Mouse (Mus musculus): Measurements from ENCODE around the gene Dync2li1. TPM values are rescaled to one million over a fixed set of nuclear protein-coding genes. Genes with fewer than 3 reads are reported as not detected.

Gene Dync2li1
- total RNA-seq, 2 experiments from 2014 or later, result 2.5 to 3.6 TPM

- no peak for DNase-seq (ENCODE audit: low spot score)
These were observed 17.7 kb upstream of the Dync2li1 start for GRCm38 (mm10) chr17:84608606-84609005.

DNA sequence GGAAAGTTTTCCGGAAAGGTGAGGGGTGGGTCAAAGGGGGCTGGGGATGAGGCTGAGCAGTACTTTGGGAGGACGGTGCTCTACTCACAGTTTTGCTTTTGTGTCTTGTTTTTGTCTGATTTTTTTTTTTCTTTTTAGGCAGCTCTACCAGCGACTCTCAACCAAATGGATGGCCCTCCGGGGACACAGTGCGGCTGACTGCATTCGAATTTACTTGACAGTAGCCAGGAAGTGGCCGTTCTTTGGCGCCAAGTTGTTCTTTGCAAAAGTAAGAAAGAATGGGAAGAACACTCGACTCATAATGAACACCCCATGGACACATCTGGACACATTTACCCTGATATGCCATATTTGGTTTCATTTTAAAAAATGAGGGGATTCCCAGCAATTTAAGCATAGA lies 14.8 kb upstream of the Dync2li1 start:
- DNase-seq (ENCODE audit: low spot score), result peak; percentile 66

GRCm38 (mm10) chr17:84611971-84612370 lies 14.3 kb upstream of the Dync2li1 start:
- DNase-seq (ENCODE audit: low spot score), result peak; percentile 55

DNA sequence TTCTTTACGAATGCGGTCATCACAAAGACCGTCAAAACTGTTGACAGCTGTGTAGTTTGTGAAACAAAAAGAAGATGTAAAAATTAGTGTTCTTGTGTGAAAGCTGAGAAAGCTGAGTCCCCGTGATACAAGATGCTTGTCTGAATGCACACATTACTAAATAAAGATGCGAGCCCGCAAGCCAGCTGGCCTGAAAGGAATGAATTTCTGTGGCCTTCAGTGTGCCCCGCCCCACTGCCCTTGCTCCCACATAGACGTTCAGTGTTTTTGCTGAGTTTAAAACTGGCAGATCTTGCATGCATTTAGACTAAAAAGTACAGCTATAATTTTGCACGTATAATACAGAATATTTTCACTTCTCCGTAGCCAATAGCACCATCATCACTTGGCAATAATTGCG lies 10.5 kb upstream of the Dync2li1 start:
- DNase-seq (ENCODE audit: low spot score), result no peak

GRCm38 (mm10) chr17:84616526-84617074 lies 9.7 kb upstream of the Dync2li1 start:
- no peak for DNase-seq (ENCODE audit: low spot score)

- DNase-seq (ENCODE audit: low spot score), result no peak
These were observed 8.3 kb upstream of the Dync2li1 start for GRCm38 (mm10) chr17:84617953-84618352.

DNA sequence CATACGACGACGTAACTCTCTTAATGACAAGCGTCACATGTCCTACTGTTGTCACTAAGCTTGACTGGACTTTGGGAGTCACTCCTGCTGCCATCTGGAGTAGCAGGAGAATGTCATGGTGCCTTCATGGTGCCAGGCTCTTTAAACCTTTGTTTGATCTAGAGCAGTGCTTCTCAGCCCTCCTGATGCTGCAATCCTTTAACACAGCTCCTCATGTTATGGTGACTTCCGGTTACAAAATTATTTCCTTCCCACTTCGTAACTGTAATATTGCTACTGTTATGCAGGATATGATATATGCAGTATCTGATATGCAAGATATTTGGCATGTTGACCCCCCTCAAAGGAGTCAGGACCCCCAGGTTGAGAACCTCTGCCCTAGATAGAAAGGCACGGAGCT lies 7.2 kb upstream of the Dync2li1 start:
- DNase-seq (ENCODE audit: low spot score), result no peak

GRCm38 (mm10) chr17:84620076-84620475 lies 6.2 kb upstream of the Dync2li1 start:
- DNase-seq (ENCODE audit: low spot score), result no peak

DNA sequence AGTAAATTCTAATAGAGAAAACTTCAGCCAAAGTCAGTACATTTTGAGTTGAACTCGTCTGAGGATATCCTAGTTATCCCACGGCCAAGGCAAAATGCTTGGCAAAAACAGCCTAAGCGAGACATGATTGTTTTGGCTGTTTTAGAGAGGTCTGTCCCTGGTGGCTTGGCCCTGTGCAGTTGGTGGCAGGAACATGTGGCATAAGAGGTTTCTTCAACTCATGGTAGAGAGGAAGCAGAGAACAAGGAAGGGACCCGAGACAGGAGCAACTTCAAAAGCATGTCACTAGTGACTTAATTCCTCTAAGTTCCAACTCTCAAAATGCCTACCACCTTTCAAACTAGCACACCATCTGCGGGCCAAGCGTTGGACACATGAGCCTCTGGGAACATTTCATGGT lies 5.7 kb upstream of the Dync2li1 start:
- DNase-seq (ENCODE audit: low spot score), result no peak

DNA sequence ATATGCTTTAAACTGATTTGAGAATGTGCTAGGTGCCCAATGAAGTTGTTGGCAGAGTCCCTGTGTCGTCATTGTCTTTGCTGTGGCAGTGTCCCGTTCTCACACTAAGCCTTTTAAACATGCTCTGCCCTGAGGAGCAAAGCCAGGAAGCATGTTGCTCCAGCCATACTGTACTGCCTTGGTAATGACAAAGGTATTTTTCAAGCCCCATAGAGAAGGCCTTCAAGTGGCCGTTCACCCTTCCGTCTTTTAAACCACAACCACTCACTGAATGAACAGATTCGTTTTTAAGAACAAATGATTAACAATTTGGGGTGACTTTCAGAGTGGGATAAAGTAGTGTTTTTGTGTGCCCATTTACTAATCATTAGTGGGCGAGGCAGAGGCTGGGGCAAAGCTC lies 5.1 kb upstream of the Dync2li1 start:
- DNase-seq (ENCODE audit: low spot score), result no peak

GRCm38 (mm10) chr17:84622028-84622427 lies 4.3 kb upstream of the Dync2li1 start:
- DNase-seq (ENCODE audit: low spot score), result no peak

DNA sequence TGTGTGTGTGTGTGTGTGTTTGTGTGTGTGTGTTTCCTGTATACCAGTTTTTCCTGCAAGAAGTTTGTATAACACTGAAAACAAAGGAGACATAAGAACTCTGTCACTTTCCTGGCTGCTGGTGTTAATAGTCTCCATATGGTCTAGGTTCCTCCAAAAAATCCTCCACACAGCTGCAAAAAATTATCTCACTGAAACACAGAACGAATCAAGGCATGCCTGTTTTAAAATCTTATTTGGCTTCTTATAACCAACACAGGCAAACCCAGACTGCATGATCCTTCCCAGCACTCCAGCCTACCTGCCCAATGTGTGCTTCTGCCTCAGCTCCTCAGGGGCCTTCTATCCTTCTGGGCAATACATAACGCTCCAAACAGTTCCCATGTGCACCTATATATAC lies 3.4 kb upstream of the Dync2li1 start:
- DNase-seq (ENCODE audit: low spot score), result no peak

DNA sequence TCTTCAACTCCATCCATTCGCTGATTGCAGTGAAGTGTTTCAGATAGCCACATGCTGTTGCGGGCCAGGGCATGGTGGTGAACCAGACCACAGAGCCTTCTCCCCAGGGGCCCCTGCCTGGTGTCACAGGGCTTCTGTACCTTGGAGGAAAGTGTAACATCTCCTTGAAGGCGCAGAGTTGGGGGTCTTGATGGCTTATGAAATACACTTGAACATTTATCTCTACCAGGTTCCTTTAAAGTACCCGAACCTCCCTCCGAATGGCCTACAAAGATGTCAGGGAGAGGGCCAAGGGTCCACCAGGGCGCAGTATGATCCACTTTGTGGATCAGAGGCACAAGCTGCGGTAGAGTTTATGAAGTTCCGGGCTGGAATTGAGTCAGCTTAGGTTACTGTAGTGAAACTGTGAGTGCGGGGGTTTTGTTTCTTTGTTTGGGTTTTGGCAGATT lies 585 bp downstream of the Dync2li1 start:
- no peak for DNase-seq (ENCODE audit: low spot score)

DNA sequence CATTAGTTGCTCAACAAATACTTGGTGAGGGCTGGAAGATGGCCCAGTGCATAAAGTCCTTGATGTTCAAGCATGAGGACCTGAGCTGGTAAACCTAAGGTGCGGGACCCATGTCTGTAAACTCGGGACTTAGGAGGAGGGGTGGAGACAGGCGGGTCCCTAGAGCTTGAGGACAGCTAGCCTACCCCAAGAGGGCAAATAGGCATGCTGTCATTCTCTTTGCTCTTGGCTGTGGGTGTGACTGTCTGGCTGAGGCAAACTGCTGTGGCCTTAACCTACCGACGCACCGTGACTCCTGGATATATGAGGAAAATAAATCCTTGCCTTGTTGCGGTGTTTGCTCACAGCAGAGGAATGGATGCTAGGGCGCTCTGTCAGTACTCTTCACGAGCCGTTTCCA lies 1.4 kb downstream of the Dync2li1 start:
- DNase-seq (ENCODE audit: low spot score), result no peak

- no peak for DNase-seq (ENCODE audit: low spot score)
These were observed 2.3 kb downstream of the Dync2li1 start for GRCm38 (mm10) chr17:84628611-84629010.

DNA sequence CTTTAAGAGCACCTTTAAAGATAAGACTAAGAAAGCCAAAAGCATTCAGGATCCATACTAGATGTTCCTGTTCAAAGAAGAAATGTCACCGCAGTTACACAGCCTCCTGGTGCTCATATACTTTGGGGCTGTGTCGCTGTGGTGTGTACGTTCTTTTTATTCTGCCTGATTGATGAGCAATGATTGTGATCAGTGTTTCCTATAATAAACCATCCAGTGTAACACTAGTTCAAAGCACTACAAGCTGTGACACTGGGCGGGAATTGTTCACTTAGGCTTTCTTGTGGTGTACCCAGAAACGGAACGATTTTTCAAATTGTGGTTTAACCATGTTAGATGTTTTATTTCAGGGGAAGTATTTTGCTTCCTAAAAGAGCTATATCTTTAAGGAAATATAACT lies 5.5 kb downstream of the Dync2li1 start:
- no peak for DNase-seq (ENCODE audit: low spot score)

GRCm38 (mm10) chr17:84633443-84633842 lies 7.1 kb downstream of the Dync2li1 start:
- DNase-seq (ENCODE audit: low spot score), result no peak

- DNase-seq (ENCODE audit: low spot score), result no peak
These were observed 10.0 kb downstream of the Dync2li1 start for GRCm38 (mm10) chr17:84636328-84636727.

DNA sequence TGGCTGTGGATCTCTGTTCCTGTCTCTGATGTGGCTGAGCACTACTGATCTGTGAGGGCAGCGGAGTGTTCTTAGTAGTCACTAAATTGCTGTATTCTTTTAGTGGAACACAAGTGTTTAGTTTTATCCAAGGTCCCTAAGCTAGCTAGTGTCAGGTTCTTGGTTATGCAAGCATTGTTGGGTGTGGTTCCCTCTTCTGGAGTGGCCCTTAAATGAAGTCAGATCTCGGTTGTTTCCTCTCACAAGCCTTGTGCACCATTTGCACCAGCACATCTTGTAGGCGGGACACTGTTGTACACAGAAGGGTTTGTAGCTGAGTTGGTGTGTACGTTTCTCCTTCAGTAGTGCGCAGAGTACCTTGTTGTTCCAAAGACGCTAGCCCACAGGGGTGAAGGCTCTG lies 11.7 kb downstream of the Dync2li1 start:
- DNase-seq (ENCODE audit: low spot score), result no peak

DNA sequence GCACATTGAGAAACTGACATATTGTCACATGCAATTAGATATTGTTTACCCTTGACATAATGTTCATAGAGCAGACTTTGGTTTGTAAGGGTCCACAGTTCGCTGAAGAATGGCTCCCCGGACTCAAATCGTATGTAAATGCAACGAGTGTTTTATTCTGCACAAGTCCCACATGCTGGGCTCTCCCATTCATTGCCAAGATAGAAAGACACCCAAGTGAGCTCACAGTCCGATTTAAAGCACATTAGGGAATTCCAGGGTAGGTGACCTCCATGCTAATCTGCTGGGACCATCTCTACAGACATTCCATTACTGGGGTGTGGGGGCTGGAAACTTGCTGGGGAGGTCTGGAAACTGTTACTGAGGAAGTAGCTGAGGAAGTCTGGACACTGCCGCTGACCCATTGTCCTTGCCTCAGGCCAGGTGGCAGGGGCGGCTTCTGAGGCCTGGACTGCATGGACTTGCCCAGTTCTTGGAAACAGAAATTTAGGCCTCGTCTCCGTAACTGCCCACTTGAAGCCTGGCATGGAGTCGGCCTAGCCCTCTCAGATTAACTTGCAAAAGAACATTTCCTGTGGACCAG lies 13.6 kb downstream of the Dync2li1 start:
- DNase-seq (ENCODE audit: low spot score), result no peak

DNA sequence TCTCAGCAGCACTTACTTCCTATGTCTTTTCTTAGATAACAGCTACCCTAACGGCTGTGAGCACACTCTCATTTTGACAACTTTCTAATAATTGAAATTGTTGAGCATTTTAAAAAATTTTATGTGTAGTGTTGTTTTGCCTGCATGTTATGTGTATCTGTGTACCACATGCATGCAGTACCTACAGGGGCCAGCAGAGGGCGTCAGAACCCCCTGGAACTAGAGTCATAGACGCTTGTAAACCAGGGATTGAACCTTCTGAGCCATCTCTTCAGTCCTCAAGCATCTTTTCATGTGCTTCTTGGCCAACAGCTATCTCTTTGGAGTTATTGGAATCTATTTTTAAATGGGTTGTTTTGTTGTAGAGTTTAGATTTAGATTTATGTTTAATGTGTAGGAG lies 15.6 kb downstream of the Dync2li1 start:
- peak; percentile 33 for DNase-seq (ENCODE audit: low spot score)

DNA sequence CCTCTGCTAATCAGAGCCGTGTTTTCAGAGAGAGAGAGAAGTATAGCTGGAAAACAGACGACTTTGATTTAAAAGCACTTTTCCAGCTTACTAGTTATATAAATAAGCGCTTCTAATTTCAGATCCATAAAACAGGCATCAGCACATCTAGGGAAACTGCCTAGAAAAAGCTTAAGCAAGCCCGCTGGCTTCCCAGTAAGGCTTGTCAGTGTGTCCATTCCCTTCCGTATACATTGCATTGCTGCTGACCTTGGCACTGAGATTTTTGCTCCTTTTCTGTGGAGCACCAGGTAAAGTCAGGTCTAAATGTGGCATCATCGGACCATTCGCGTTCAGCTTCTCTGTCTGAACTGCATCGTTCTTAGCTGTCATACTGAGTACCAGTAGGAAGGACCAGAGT lies 16.0 kb downstream of the Dync2li1 start:
- DNase-seq (ENCODE audit: low spot score), result no peak

GRCm38 (mm10) chr17:84644292-84645050 lies 18.2 kb downstream of the Dync2li1 start:
- no peak for DNase-seq (ENCODE audit: low spot score)

All from gastrocnemius, adult 18-20 months (tissue).